Mouse (Mus musculus): Measurements from ENCODE around the gene Trim65.
"Not testable (repeated sequence)": the region's sequence is repeated elsewhere in the genome, so short reads cannot be mapped to it uniquely, and the experiment has no call there.

The Trim65 gene

GRCm38 (mm10) chr11:116108464-116109137, 22.3 kb downstream of the Trim65 start:
- DNase-seq (ENCODE audit: low read depth, low spot score): no peak

GRCm38 (mm10) chr11:116107777-116108285, 23.1 kb downstream of the Trim65 start:
- DNase-seq (ENCODE audit: low read depth, low spot score): no peak

DNA sequence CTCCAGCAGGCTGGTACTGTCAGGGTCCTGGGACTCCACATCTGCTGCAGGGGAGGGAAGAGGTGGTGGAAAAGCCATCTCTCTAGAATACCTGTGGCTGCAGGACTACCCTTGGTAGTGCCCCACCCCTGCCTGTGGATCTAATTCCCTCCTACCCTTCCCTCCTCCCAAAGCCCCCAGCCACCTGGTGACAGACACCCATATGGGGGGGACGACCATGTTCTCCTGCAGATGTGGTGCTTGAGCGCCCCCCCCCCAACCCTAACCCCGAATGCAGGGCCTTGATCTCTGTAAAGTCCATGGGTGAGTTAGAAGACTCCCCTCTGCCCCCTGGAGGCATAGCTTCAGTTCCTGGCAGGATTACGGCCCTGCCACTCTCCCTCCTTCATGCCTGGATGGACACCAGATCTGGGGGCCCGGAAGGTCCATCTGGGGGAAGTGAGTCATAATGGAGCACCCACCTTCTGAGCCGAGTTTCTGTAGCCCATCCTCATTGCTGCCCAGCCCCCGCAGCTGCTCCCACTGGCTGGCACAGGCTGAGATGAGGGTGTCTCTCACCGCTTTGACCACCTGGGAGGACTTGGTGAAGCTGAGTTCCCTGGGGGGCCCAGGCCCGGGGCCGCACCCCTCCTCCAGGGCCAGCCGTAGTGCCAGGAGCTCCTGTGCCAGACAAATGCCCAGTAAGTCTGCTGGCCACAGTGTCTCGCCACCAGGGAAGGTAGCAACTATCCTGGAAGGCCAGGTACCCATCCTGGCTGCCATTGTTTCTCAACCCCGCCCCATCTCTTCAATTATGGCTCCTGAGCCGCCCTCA, 23.8 kb downstream of the Trim65 start:
- DNase-seq (ENCODE audit: low read depth, low spot score): no peak

DNA sequence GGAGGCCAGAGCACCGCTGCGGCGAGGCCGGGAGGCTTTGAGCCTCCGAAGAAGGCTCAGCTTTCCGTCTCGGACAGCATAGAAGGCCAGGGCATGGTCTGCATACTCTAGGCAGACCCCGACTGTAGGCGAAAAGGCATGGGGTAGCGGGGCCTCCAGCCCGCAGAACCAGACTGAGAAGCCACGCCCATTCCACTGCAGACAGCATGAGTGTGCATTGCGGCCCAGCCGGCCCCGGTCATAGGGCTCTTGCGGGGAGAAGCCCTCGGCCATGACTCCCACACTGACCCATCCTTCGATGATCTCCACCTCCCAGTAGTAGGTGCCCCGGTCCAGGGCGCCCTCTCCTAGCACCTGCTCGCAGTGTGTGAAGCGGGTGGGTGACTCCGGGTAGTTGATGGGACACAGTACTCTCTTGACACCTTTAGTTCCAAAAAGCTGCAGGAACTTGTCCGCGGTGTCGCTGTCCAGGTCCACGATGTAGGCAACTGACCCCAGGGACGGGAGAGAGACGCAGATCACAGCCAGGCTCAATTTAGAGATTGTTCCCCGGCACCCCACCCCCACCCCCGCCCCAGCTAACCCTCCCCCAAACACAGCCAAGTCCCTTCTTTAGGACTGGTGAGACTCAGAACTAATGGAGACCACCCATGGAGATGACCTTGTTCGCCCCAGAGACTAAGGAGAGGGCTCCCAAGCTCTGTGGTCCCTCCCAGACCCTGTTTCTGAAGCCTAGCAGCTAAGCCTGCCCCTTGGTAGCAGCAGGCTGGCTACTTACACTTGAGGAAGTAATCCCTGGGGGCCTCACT, 24.6 kb downstream of the Trim65 start:
- no peak for DNase-seq (ENCODE audit: low read depth, low spot score)

GRCm38 (mm10) chr11:116105065-116105464, 25.9 kb downstream of the Trim65 start:
- DNase-seq (ENCODE audit: low read depth, low spot score): no peak

GRCm38 (mm10) chr11:116104006-116104646, 26.8 kb downstream of the Trim65 start:
- no peak for DNase-seq (ENCODE audit: low read depth, low spot score)

DNA sequence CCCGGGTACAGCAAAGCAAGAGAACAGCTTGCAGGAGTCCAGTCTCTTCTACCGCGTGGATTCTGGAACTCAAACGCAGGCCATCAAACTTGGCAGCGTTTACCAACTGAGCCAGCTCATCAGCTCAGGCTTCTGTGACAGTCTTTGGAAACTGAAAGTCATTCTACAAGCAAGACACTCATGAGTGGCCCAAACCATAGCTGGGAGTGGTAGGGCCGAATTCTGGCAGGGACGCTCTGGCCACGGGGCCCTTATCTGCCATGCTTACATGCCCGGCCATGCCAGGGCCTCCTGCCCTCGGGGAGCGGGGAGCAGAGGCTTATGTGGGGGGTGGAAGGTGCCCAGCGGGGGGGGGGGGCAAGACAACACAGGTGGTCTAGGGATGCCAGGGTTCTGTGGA, 27.4 kb downstream of the Trim65 start:
- DNase-seq (ENCODE audit: low read depth, low spot score): no peak

DNA sequence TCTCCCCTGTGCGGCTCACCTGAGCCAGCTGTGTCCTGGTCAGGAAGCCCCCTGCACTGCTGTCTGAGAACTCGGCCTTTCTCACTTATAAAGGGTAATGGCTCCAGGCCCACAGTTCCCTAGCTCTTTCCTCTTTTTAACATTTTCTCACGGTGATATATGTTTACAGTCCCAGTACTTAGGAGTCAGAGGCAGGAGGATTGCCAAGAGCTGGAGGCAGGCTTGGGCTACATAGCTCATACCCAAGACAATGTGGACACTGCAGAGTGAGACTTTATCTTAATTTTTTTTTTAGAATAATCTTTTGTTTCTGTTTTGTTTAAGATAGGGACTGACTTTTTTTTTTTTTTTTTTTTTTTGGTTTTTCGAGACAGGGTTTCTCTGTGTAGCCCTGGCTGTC, 28.5 kb downstream of the Trim65 start:
- DNase-seq (ENCODE audit: low read depth, low spot score): no peak

DNA sequence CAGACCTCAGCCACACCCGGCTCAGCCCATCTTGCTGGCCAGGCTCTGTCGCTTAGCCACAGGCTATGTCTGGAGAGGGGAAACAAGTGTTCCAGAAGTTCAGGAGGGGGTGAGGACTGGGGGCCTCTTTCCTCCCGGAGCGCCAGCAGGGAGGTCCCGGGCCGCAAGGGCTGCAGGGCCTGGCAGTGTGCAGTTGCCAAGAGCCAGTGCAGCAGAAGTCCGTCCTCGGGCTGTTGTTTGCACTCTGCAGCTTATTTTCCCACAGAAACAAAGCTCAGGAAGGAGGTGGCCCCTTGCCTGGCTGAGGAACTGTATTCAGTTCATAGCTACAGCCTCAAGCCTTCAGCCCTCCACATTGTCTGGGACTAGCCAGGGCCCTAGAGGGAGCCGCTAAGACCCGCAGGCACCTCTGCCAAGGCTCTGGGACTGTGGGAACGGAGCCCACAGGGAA, 29.0 kb downstream of the Trim65 start:
- DNase-seq (ENCODE audit: low read depth, low spot score): no peak

DNA sequence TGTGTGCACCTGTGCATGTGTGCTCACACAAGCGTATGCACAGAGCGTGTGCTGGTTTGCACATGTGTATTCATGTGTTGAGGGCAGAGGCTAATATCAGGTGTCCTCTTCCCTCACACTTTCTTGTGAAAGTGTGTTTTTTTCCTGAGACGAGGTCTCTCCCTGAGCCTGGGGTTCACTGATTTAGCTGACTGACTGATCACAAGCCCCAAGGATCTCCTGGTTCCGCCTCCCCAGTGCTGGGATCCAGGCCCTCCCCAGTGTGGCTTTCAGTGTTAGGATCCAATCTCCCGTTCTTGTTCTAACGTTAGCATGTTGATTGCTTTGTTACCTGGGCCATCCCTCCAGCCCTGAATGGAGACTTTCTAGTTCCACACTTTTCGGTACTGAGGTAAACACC, 30.1 kb downstream of the Trim65 start:
- DNase-seq (ENCODE audit: low read depth, low spot score): no peak

DNA sequence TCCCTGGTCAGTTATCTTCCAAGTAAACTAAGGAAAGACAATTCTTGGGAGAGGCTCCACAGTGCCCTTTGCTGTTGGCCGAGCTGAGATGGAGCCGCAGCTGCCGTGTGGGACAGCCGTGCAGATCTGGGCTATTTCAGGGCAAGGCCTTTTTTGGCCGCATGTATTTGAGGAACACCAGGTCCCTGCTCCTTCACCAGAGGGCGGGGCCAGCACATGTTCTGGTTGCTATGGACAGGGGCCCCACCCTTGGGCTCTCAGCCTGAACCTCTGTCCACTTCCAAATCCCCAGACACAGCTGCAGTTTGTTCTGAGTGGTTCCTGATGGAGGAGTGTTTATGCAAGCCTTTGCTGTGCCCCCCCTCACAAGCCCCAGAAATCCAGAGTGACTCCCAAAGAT, 30.5 kb downstream of the Trim65 start:
- no peak for DNase-seq (ENCODE audit: low read depth, low spot score)

DNA sequence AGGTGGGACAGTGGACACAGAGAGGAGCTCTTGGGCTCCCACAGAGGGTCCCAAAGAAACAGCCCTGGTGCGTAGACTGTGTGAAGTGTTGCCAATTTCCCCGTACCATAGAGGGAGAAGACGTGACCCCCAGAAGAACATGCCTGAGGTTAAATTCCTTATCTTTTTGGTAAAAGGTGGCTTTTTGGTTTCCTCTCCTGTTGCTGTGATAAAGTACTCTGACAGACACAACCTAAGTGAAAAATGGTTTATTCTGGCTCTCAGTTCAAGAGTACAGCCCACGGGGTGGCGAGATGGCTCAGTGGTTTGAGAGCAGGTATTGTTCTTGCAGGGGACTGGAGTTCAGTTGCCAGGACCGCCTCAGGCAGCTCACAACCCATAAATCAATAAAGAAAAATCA, 31.5 kb downstream of the Trim65 start:
- no peak for DNase-seq (ENCODE audit: low read depth, low spot score)

GRCm38 (mm10) chr11:116098711-116099460, 32.0 kb downstream of the Trim65 start:
- DNase-seq (ENCODE audit: low read depth, low spot score): no peak

GRCm38 (mm10) chr11:116096213-116097108, 34.5 kb downstream of the Trim65 start:
- DNase-seq (ENCODE audit: low read depth, low spot score): no peak

- DNase-seq (ENCODE audit: low read depth, low spot score): no peak
Measured at GRCm38 (mm10) chr11:116095573-116095972, 35.4 kb downstream of the Trim65 start.

GRCm38 (mm10) chr11:116093771-116094565, 37.0 kb downstream of the Trim65 start:
- no peak for DNase-seq (ENCODE audit: low read depth, low spot score)

GRCm38 (mm10) chr11:116092959-116093358, 38.0 kb downstream of the Trim65 start:
- not testable (repeated sequence) for DNase-seq (ENCODE audit: low read depth, low spot score)

DNA sequence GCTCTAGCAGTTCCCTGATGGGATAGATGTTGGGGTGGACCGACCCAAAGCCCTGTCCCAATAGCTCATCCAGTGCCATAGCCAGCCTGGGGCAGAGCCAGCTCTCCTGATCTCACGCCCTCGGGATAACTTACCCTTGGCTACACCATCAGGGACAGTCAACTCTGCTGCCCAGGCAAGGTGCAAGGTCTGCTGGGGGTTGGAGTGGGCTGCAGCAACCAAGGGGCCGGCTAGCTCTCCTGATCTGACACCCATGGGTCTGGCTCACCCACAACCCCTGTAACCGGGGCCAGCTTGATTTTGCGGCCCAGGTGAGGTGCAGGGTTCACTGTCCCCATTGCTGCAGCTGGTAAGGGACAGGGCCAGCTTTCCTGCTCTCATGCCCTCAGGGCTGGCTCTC, 39.3 kb downstream of the Trim65 start:
- no peak for DNase-seq (ENCODE audit: low read depth, low spot score)

GRCm38 (mm10) chr11:116089545-116089944, 41.4 kb downstream of the Trim65 start:
- no peak for DNase-seq (ENCODE audit: low read depth, low spot score)

All from retina, adult 2 months (tissue).